Mouse (Mus musculus) CH12.LX (cell line): Measurements from ENCODE around the gene Macrod2. TPM values are rescaled to one million over a fixed set of nuclear protein-coding genes. Genes with fewer than 3 reads are reported as not detected.

ENCODE experiments used
- DNase-seq: peaks from one replicate; pipeline ENCODE4 v3.0.0-alpha.2; 2013; ENCODE audit errors: extremely low read depth
- H3K27ac ChIP-seq: 2 replicates; pipeline ENCODE4 v1.5.1; 2012; ENCODE audit warnings: low read depth, mild to moderate bottlenecking, control low read depth, moderate library complexity; ENCODE audit not compliant: insufficient read depth
- H3K27me3 ChIP-seq: replicated peaks from 2 replicates; pipeline ENCODE3; 2012; ENCODE audit warnings: inconsistent platforms
- H3K36me3 ChIP-seq, 2 experiments: replicated peaks in 1 of 2; 2 replicates each; pipeline versions ENCODE3 to v1.6.1; 2012; ENCODE audit warnings: inconsistent platforms in 1 of 2, low read length in 1 of 2, mild to moderate bottlenecking in 1 of 2, mixed read lengths in 1 of 2, moderate library complexity in 1 of 2; ENCODE audit not compliant: control insufficient read depth in 1 of 2, insufficient read depth in 1 of 2
- H3K4me1 ChIP-seq, 2 experiments: 2 replicates each; pipeline ENCODE4 v1.6.1; 2012; ENCODE audit warnings: inconsistent platforms in 1 of 2, moderate library complexity in 1 of 2; ENCODE audit not compliant: insufficient read depth in 2 of 2, control insufficient read depth in 1 of 2
- H3K4me2 ChIP-seq: 2 replicates; pipeline ENCODE4 v1.6.1; 2012; ENCODE audit warnings: low read depth, mild to moderate bottlenecking, control low read depth; ENCODE audit not compliant: poor library complexity, insufficient read depth, severe bottlenecking
- H3K4me3 ChIP-seq, 3 experiments: fragments of 150-350 bp in 1 of 3; sonication (generic) in 1 of 3; replicated peaks in 1 of 3; 2 replicates each; pipeline versions ENCODE3 to v1.5.1; 2011 to 2012; ENCODE audit warnings: low read depth in 2 of 3, low read length in 2 of 3, mild to moderate bottlenecking in 2 of 3, moderate library complexity in 2 of 3, control low read depth in 1 of 3, improper control_type of control experiment in 1 of 3, inconsistent platforms in 1 of 3, mixed read lengths in 1 of 3; ENCODE audit not compliant: poor library complexity in 1 of 3
- H3K79me2 ChIP-seq: replicated peaks from 2 replicates; pipeline ENCODE4 v1.6.1; 2012; ENCODE audit warnings: mild to moderate bottlenecking, moderate library complexity; ENCODE audit not compliant: control insufficient read depth, poor library complexity, insufficient read depth, severe bottlenecking; ENCODE audit errors: extremely low read depth
- H3K9ac ChIP-seq: 2 replicates; pipeline ENCODE4 v1.6.1; 2012; ENCODE audit warnings: low read depth, mild to moderate bottlenecking, control low read depth, moderate library complexity; ENCODE audit not compliant: insufficient read depth
- H3K9me3 ChIP-seq: replicated peaks from 2 replicates; pipeline ENCODE3; 2012; ENCODE audit warnings: low read length, inconsistent platforms, mixed read lengths
- BHLHE40 ChIP-seq: IDR thresholded peaks from 2 replicates; pipeline ENCODE4 v1.6.1; 2011; ENCODE audit warnings: mild to moderate bottlenecking, low read depth, low read length, improper control_type of control experiment
- CHD1 ChIP-seq: IDR thresholded peaks from 2 replicates; pipeline ENCODE4 v1.6.1; 2012; ENCODE audit warnings: low read depth, low read length, improper control_type of control experiment, inconsistent platforms
- CHD2 ChIP-seq: IDR thresholded peaks from 2 replicates; pipeline ENCODE4 v1.6.1; 2011; ENCODE audit warnings: low read length, improper control_type of control experiment
- ELF1 ChIP-seq: IDR thresholded peaks from 2 replicates; pipeline ENCODE4 v1.6.1; 2014; ENCODE audit warnings: low read depth, mild to moderate bottlenecking, inconsistent platforms, low read length, improper control_type of control experiment
- EP300 ChIP-seq: IDR thresholded peaks from 2 replicates; pipeline ENCODE4 v1.6.1; 2011; ENCODE audit warnings: low read length, improper control_type of control experiment
- GABPA ChIP-seq: IDR thresholded peaks from 2 replicates; pipeline ENCODE4 v1.6.1; 2012; ENCODE audit warnings: low read depth, low read length, improper control_type of control experiment, inconsistent platforms; ENCODE audit not compliant: insufficient replicate concordance
- HCFC1 ChIP-seq: IDR thresholded peaks from 2 replicates; pipeline ENCODE4 v1.6.1; 2012; ENCODE audit warnings: low read depth, mild to moderate bottlenecking, inconsistent platforms, low read length, improper control_type of control experiment
- IRF4 ChIP-seq: IDR thresholded peaks from 2 replicates; pipeline ENCODE4 v1.6.1; 2014; ENCODE audit warnings: low read depth, mild to moderate bottlenecking, inconsistent platforms, low read length, improper control_type of control experiment
- JUN ChIP-seq: IDR thresholded peaks from 2 replicates; pipeline ENCODE4 v1.6.1; 2011; ENCODE audit warnings: low read depth, mild to moderate bottlenecking, low read length, improper control_type of control experiment, moderate library complexity; ENCODE audit not compliant: insufficient read depth
- JUND ChIP-seq: conservative IDR thresholded peaks from 2 replicates; pipeline ENCODE4 v1.6.1; 2011; ENCODE audit warnings: low read depth, low read length, improper control_type of control experiment
- MAFK ChIP-seq: IDR thresholded peaks from 2 replicates; pipeline ENCODE4 v1.6.1; 2011; ENCODE audit warnings: low read length, improper control_type of control experiment; ENCODE audit not compliant: insufficient replicate concordance
- MAX ChIP-seq: IDR thresholded peaks from 2 replicates; pipeline ENCODE4 v1.6.1; 2011; ENCODE audit warnings: low read length, improper control_type of control experiment
- MEF2A ChIP-seq: IDR thresholded peaks from 2 replicates; pipeline ENCODE4 v1.6.1; 2014; ENCODE audit warnings: low read depth, mild to moderate bottlenecking, inconsistent platforms, low read length, improper control_type of control experiment, borderline replicate concordance
- MXI1 ChIP-seq: IDR thresholded peaks from 2 replicates; pipeline ENCODE4 v1.6.1; 2011; ENCODE audit warnings: mild to moderate bottlenecking, low read depth, low read length, improper control_type of control experiment
- NRF1 ChIP-seq: IDR thresholded peaks from 2 replicates; pipeline ENCODE4 v1.6.1; 2014; ENCODE audit warnings: low read depth, mild to moderate bottlenecking, inconsistent platforms, low read length, improper control_type of control experiment, moderate library complexity
- PAX5 ChIP-seq: IDR thresholded peaks from 2 replicates; pipeline ENCODE4 v1.6.1; 2012; ENCODE audit warnings: low read length, inconsistent platforms, mixed read lengths
- POLR2A ChIP-seq: IDR thresholded peaks from 2 replicates; pipeline ENCODE4 v1.6.1; 2011; ENCODE audit warnings: low read depth, mild to moderate bottlenecking, improper control_type of control experiment, low read length
- POLR2AphosphoS2 ChIP-seq: IDR thresholded peaks from 2 replicates; pipeline ENCODE4 v1.6.1; 2011; ENCODE audit warnings: low read depth, low read length, improper control_type of control experiment
- RAD21 ChIP-seq: IDR thresholded peaks from 2 replicates; pipeline ENCODE4 v1.6.1; 2011; ENCODE audit warnings: low read depth, mild to moderate bottlenecking, low read length, improper control_type of control experiment, moderate library complexity
- SIN3A ChIP-seq: IDR thresholded peaks from 2 replicates; pipeline ENCODE4 v1.6.1; 2012; ENCODE audit warnings: low read length, improper control_type of control experiment, inconsistent platforms
- SMC3 ChIP-seq: IDR thresholded peaks from 2 replicates; pipeline ENCODE4 v1.6.1; 2011; ENCODE audit warnings: low read depth, low read length, improper control_type of control experiment
- TBP ChIP-seq: conservative IDR thresholded peaks from 2 replicates; pipeline ENCODE4 v1.6.1; 2011; ENCODE audit warnings: low read depth, low read length, improper control_type of control experiment
- TCF12 ChIP-seq: IDR thresholded peaks from 2 replicates; pipeline ENCODE4 v1.6.1; 2014; ENCODE audit warnings: low read depth, mild to moderate bottlenecking, inconsistent platforms, low read length, improper control_type of control experiment
- USF1 ChIP-seq: IDR thresholded peaks from 2 replicates; pipeline ENCODE4 v1.6.1; 2014; ENCODE audit warnings: low read depth, mild to moderate bottlenecking, inconsistent platforms, low read length, improper control_type of control experiment
- USF2 ChIP-seq: conservative IDR thresholded peaks from 2 replicates; pipeline ENCODE4 v1.6.1; 2011; ENCODE audit warnings: low read depth, low read length, improper control_type of control experiment
- ZKSCAN1 ChIP-seq: IDR thresholded peaks from 2 replicates; pipeline ENCODE4 v1.6.1; 2012; ENCODE audit warnings: low read depth, inconsistent platforms, low read length, improper control_type of control experiment, borderline replicate concordance
- ZMIZ1 ChIP-seq: IDR thresholded peaks from 2 replicates; pipeline ENCODE4 v1.6.1; 2012; ENCODE audit warnings: low read depth, mild to moderate bottlenecking, inconsistent platforms, low read length, improper control_type of control experiment
- ZNF384 ChIP-seq: IDR thresholded peaks from 2 replicates; pipeline ENCODE4 v1.6.1; 2012; ENCODE audit warnings: low read depth, low read length, improper control_type of control experiment, inconsistent platforms
- dilution Hi-C: fragments of 300-500 bp; cut with MboI; formaldehyde crosslinking; loops from 2 replicates; pipeline ENCODE4 v1.14.3; 2020; ENCODE audit warnings: low sequenced_read_pairs; ENCODE audit not compliant: extremely low pct_unique_long_range_greater_than_20kb, extremely low pct_ligation_motif_present
- in situ Hi-C: fragments of 300-500 bp; cut with MboI; formaldehyde crosslinking; loops from 3 replicates; pipeline ENCODE4 v1.14.3; 2019; ENCODE audit warnings: low sequenced_read_pairs, low pct_ligation_motif_present, low pct_unique_long_range_greater_than_20kb, mixed read lengths
- polyA plus RNA-seq: library from polyadenylated mRNA; unstranded; fragments of >175 nt; gene quantifications from 2 replicates; pipeline ENCODE4 v1.2.1, GENCODE M21; 2012; ENCODE audit warnings: low read depth; ENCODE audit not compliant: insufficient read length
- total RNA-seq, 2 experiments: library from RNA; depleted of rRNA; stranded (reverse); fragments of 300-350 nt in 1 of 2; fragments of >200 nt in 1 of 2; gene quantifications; 2 replicates each; pipeline ENCODE4 v1.2.3; 2012 to 2014

The Macrod2 gene
- total and polyA plus RNA-seq, 3 experiments, result not detected

DNA sequence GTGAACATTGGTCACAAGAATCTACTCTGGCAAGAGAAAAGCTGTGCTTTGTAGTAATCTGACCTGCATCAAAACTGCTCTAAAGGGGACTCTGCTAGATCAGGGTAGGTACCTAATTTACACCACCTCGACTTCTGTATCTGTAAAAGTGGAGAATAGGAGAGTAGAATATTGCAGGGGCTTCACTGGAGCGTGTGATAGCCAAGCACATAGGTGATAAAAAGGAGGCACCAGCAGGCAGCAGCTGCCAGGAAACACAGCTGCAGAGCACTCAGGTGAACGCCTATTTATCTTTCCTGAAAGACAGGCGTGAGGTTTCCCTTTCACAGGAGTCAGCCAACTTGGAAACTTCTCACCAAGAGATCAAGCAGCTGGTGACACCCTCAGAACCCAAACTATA, 1855.3 kb downstream of the Macrod2 start:
- in situ Hi-C loops (no loop called here), dilution Hi-C loops (no loop called here)
- Histone ChIP-seq H3K9ac (no peak overlapping the region), H3K36me3 (no peaks in the 10 kb centered on the region), H3K27ac (no peak overlapping the region), H3K4me1 (no peaks in the 10 kb centered on the region), H3K9me3 (peaks cover 63% of the 10 kb centered on the region), H3K4me2 (no peak overlapping the region), H3K79me2 (no peaks in the 10 kb centered on the region), H3K4me3 (no peak overlapping the region), H3K27me3 (no peaks in the 10 kb centered on the region)
- DNase-seq, result no peak
- TF ChIP-seq USF2 (no peak), EP300 (no peak), HCFC1 (no peak), SMC3 (no peak), POLR2AphosphoS2 (no peak), ZMIZ1 (no peak), MAFK (no peak), TCF12 (no peak), ZNF384 (no peak), ELF1 (no peak), JUN (no peak), SIN3A (no peak), RAD21 (no peak), CHD1 (no peak), PAX5 (no peak), MEF2A (no peak), GABPA (no peak), USF1 (no peak), JUND (no peak), TBP (no peak)

DNA sequence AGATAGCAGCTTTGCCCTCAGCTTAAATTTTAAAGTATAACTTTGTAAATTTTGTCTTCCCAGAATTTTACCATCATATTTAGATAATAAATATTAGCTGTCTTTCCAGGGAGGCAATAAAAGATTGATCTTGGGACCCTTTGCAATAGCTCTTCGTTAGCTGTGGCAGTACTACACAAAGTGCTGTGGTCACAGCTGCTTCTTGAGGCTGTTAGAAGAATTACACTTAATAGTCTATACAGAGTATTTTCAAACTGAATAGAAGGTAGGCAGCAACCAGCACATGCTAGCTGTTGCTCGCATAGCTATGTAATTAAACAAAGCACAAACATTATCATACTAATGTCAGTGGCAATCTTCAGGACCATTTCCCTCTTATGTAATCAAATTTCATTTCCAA, 1856.4 kb downstream of the Macrod2 start:
- H3K27me3 ChIP-seq, result no peaks in the 10 kb centered on the region
- dilution Hi-C loops (no loop called here), in situ Hi-C loops (no loop called here)
- no peak for DNase-seq
- H3K9ac ChIP-seq, result no peak overlapping the region
- no peak overlapping the region for H3K4me3 ChIP-seq
- H3K36me3 ChIP-seq, result no peaks in the 10 kb centered on the region
- H3K27ac ChIP-seq, result no peak overlapping the region
- H3K79me2 ChIP-seq, result no peaks in the 10 kb centered on the region
- H3K9me3 ChIP-seq, result peaks cover 64% of the 10 kb centered on the region
- no peak overlapping the region for H3K4me2 ChIP-seq
- TF ChIP-seq ZKSCAN1 (no peak), JUND (no peak), EP300 (no peak), POLR2A (no peak), ZMIZ1 (no peak), JUN (no peak), CHD1 (no peak), RAD21 (no peak), BHLHE40 (no peak), TCF12 (no peak), CHD2 (no peak), NRF1 (no peak), IRF4 (no peak), MAX (no peak), MXI1 (no peak)
- no peaks in the 10 kb centered on the region for H3K4me1 ChIP-seq
